Mouse (Mus musculus) C2C12 (cell line): ENCODE measurements around the gene Adam15. TPM values are rescaled to one million over a fixed set of nuclear protein-coding genes. Genes with fewer than 3 reads are reported as not detected.

Source experiments
- H3K27me3 ChIP-seq: one replicate; pipeline ENCODE4 v1.6.1; 2011; ENCODE audit not compliant: control insufficient read depth, insufficient read depth, insufficient read length
- H3K36me3 ChIP-seq: one replicate; pipeline ENCODE4 v1.6.1; 2011; ENCODE audit not compliant: control insufficient read depth, insufficient read depth
- H3K4me3 ChIP-seq: one replicate; pipeline ENCODE4 v1.5.1; 2011; ENCODE audit warnings: mild to moderate bottlenecking, control low read depth; ENCODE audit not compliant: poor library complexity, insufficient read depth, severe bottlenecking
- H3K79me2 ChIP-seq: one replicate; pipeline ENCODE4 v1.6.1; 2011; ENCODE audit not compliant: control insufficient read depth, insufficient read depth
- H3K79me3 ChIP-seq: one replicate; pipeline ENCODE4 v1.6.1; 2011; ENCODE audit warnings: low read depth, control low read depth
- H3ac ChIP-seq: one replicate; pipeline ENCODE3; 2011; ENCODE audit warnings: low read depth; ENCODE audit not compliant: control insufficient read depth, insufficient read length
- CEBPB ChIP-seq: IDR thresholded peaks from one replicate; pipeline ENCODE4 v1.6.1; 2011; ENCODE audit warnings: low read depth, mild to moderate bottlenecking, control low read depth, moderate library complexity
- CTCF ChIP-seq: IDR thresholded peaks from one replicate; pipeline ENCODE4 v1.5.1; 2011; ENCODE audit not compliant: control insufficient read depth, insufficient read depth, insufficient read length
- FOSL1 ChIP-seq: IDR thresholded peaks from one replicate; pipeline ENCODE4 v1.8.0; 2011; ENCODE audit warnings: mild to moderate bottlenecking, low read length; ENCODE audit not compliant: poor library complexity, insufficient read depth, severe bottlenecking
- MAX ChIP-seq: IDR thresholded peaks from one replicate; pipeline ENCODE4 v1.6.1; 2011; ENCODE audit warnings: mild to moderate bottlenecking, control low read depth
- MYOD1 ChIP-seq: IDR thresholded peaks from one replicate; pipeline ENCODE4 v1.6.1; 2011; ENCODE audit warnings: low read depth; ENCODE audit not compliant: control insufficient read depth, insufficient read length
- MYOG ChIP-seq: IDR thresholded peaks from one replicate; pipeline ENCODE4 v1.6.1; 2011; ENCODE audit not compliant: control insufficient read depth, insufficient read length; ENCODE audit errors: extremely low read depth
- USF1 ChIP-seq: IDR thresholded peaks from one replicate; pipeline ENCODE4 v1.6.1; 2011; ENCODE audit warnings: low read depth, mild to moderate bottlenecking, control low read depth, moderate library complexity
- polyA plus RNA-seq: library from polyadenylated mRNA; unstranded; fragments of >200 nt; fragmentation: generic; extraction: Trizol; gene quantifications from one replicate; pipeline ENCODE4 v1.2.1, GENCODE M21; 2012; ENCODE audit warnings: missing spikeins

Adam15 gene
- polyA plus RNA-seq, 1 experiment = 60.2 TPM

GRCm38 (mm10) chr3:89388901-89389740, 39.3 kb upstream of the Adam15 start:
- no peaks in the 10 kb centered on the region for H3K27me3 ChIP-seq

GRCm38 (mm10) chr3:89388134-89388881, 38.5 kb upstream of the Adam15 start:
- Histone ChIP-seq H3K79me3 (peaks cover 4% of the 10 kb centered on the region), H3K27me3 (no peaks in the 10 kb centered on the region), H3K4me3 (no peak overlapping the region), H3ac (no peak overlapping the region), H3K36me3 (no peaks in the 10 kb centered on the region), H3K79me2 (peaks cover 74% of the 10 kb centered on the region)
- no peak for TF ChIP-seq CTCF

More at GRCm38 (mm10) chr3:89388901-89389740, 39.3 kb upstream of the Adam15 start:
- Histone ChIP-seq H3K79me2 (peaks cover 66% of the 10 kb centered on the region), H3K4me3 (no peak overlapping the region), H3ac (no peak overlapping the region), H3K36me3 (no peaks in the 10 kb centered on the region), H3K79me3 (peaks cover 4% of the 10 kb centered on the region)
- TF ChIP-seq MYOG (no peak), CTCF (no peak), MAX (no peak), MYOD1 (no peak), CEBPB (no peak), USF1 (no peak), FOSL1 (no peak)

- Histone ChIP-seq H3K36me3 (no peaks in the 10 kb centered on the region), H3ac (no peak overlapping the region), H3K79me2 (peaks cover 75% of the 10 kb centered on the region), H3K27me3 (no peaks in the 10 kb centered on the region), H3K4me3 (no peak overlapping the region), H3K79me3 (peaks cover 4% of the 10 kb centered on the region)
- TF ChIP-seq FOSL1 (no peak), CTCF (no peak), CEBPB (no peak), MAX (no peak), MYOG (no peak), MYOD1 (no peak)
Measured at GRCm38 (mm10) chr3:89387632-89388031, 37.8 kb upstream of the Adam15 start.

GRCm38 (mm10) chr3:89386438-89387420, 36.9 kb upstream of the Adam15 start:
- peaks cover 67% of the 10 kb centered on the region for H3K79me2 ChIP-seq
- no peak overlapping the region for H3ac ChIP-seq
- no peak overlapping the region for H3K4me3 ChIP-seq
- no peaks in the 10 kb centered on the region for H3K27me3 ChIP-seq
- TF ChIP-seq FOSL1 (no peak), MAX (no peak), MYOG (no peak), CEBPB (no peak), CTCF (no peak)
- H3K79me3 ChIP-seq = peaks cover 4% of the 10 kb centered on the region
- H3K36me3 ChIP-seq = no peaks in the 10 kb centered on the region

- Histone ChIP-seq H3K79me2 (peaks cover 54% of the 10 kb centered on the region), H3K27me3 (no peaks in the 10 kb centered on the region), H3K4me3 (no peak overlapping the region), H3K36me3 (peaks cover 6% of the 10 kb centered on the region), H3ac (no peak overlapping the region), H3K79me3 (peaks cover 4% of the 10 kb centered on the region)
- TF ChIP-seq FOSL1 (no peak), CEBPB (no peak), MAX (no peak), USF1 (no peak), CTCF (no peak), MYOD1 (no peak), MYOG (no peak)
Measured at GRCm38 (mm10) chr3:89385451-89385850, 35.7 kb upstream of the Adam15 start.
